Mouse (Mus musculus) liver, embryonic 14.5 days (tissue): Measurements from ENCODE around the gene Gm43518.

Experiments used
- CTCF ChIP-seq: IDR thresholded peaks from 2 replicates; pipeline ENCODE4 v1.5.1; 2016; ENCODE audit warnings: antibody characterized with exemption, low read depth, control low read depth
- EP300 ChIP-seq: IDR thresholded peaks from 2 replicates; pipeline ENCODE4 v1.6.1; 2016; ENCODE audit warnings: antibody characterized with exemption, low read depth

- TF ChIP-seq CTCF (no peak), EP300 (no peak)
These were observed 46.3 kb downstream of the Gm43518 start, which contains the start of gene Hip1r for GRCm38 (mm10) chr5:123973299-123974178.
